8 mouse cellular contexts compared by ENCODE assay signal in the genomic region with DNA sequence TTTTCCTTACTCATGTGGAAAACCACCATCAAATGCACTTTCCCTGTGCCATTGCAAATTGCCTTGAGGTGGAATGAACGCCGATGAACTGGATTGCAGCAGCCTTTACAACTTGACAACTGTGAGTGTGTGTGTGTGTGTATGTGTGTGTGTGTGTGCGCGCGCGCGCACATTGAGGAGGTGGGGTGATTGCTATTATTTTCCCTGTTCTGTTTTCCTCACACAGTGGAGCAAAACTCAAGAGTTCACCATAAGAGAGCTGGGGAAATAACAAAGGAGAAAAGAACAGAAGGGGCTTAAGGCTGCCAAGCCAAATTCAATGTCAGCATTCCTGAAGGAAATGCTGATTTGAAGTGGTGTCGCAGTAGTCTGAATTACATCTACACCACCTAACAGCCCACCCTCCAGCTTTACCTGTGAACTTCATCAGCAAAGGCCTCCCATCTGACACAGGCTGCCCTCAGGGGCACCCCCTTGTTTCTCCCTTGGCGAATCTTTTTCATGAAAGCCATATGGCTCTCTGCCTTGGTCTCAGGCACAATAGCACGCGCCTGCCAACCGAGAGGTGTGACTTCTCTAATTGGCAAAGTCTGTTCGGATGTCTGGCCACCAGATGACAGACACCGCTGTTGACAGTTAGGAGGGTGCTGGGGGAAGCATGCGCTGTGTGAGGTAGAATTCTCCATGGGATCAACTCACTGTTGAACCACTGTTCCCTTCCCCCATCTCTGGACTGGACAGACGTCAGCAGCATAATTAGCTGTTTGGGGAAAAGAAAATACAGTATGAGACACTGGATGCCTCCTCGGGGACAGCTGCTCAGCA. TPM values are rescaled to one million over a fixed set of nuclear protein-coding genes. Genes with fewer than 3 reads are reported as not detected.
DNase-seq lines count a peak whose midpoint lies in the region; ATAC-seq and TF ChIP-seq lines count a peak whose summit lies in the region.

No protein-coding gene starts in this region.

- in situ Hi-C loops in CH12.LX (cut with MboI; ENCODE audit: low pct_ligation_motif_present, low pct_unique_long_range_greater_than_20kb, low sequenced_read_pairs) = no loop called here

- H3K36me3 ChIP-seq in CH12.LX (replicated peaks in 1 of 2; ENCODE audit: control insufficient read depth in 1 of 2, insufficient read depth in 1 of 2, low read length in 1 of 2) = no peaks in the 10 kb centered on the region
- no peaks in the 10 kb centered on the region for H3K36me3 ChIP-seq in hindbrain, postnatal 0 days (ENCODE audit: insufficient read depth, low read length)
- no peaks in the 10 kb centered on the region for H3K36me3 ChIP-seq in midbrain, embryonic 15.5 days (replicated peaks)

- no peak for TF ChIP-seq EP300 in CH12.LX (IDR thresholded peaks at IDR 0.05; ENCODE audit: low read length)

- peak overlapping the region; percentile 58 for H3K4me2 ChIP-seq in CH12.LX (ENCODE audit: insufficient read depth, low read depth, poor library complexity, severe bottlenecking)
- H3K4me2 ChIP-seq in hindbrain, postnatal 0 days (ENCODE audit: low read depth, low read length) = peak overlapping the region; percentile 29; the same call in 1 of the 2 replicates
- H3K4me2 ChIP-seq in midbrain, embryonic 15.5 days = peak overlapping the region; percentile 15; the same call in 1 of the 2 replicates

- peak; percentile 21 for ATAC-seq in granulocyte monocyte progenitor cell, adult 5-6 weeks (replicated peaks; ENCODE audit: poor library complexity, severe bottlenecking)
- peak; percentile 83 for ATAC-seq in hindbrain, postnatal 0 days
- ATAC-seq in midbrain, embryonic 15.5 days (replicated peaks) = peak; percentile 83

- 45% methylated on average over 17 of the region's 17 CpGs for WGBS in hindbrain, postnatal 0 days
- WGBS in midbrain, embryonic 15.5 days = 52% methylated on average over 17 of the region's 17 CpGs

- no peak for TF ChIP-seq POLR2A in CH12.LX (IDR thresholded peaks at IDR 0.05; ENCODE audit: low read depth, low read length)

- H3K4me3 ChIP-seq in CH12.LX (replicated peaks in 1 of 3; ENCODE audit: low read depth in 2 of 3, low read length in 2 of 3, poor library complexity in 1 of 3) = peak overlapping the region in 1 of 3 experiments; percentile 2
- H3K4me3 ChIP-seq in hindbrain, postnatal 0 days (ENCODE audit: low read length) = no peak overlapping the region
- H3K4me3 ChIP-seq in midbrain, embryonic 15.5 days = no peak overlapping the region

- dilution Hi-C loops in CH12.LX (cut with MboI; ENCODE audit: extremely low pct_ligation_motif_present, extremely low pct_unique_long_range_greater_than_20kb, low sequenced_read_pairs) = no loop called here

- H3K9ac ChIP-seq in CH12.LX (ENCODE audit: insufficient read depth, low read depth) = no peak overlapping the region
- no peak overlapping the region for H3K9ac ChIP-seq in hindbrain, postnatal 0 days (replicated peaks; ENCODE audit: low read length)
- H3K9ac ChIP-seq in midbrain, embryonic 15.5 days = no peak overlapping the region

- DNase-seq in CH12.LX (ENCODE audit: extremely low read depth) = no peak
- peak; percentile 55 for DNase-seq in cerebellum, adult 9-10 months
- peak; percentile 73 for DNase-seq in hindbrain, postnatal 0 days (ENCODE audit: low spot score)
- DNase-seq in thymus, postnatal 0 days (ENCODE audit: low spot score) = no peak
- DNase-seq in adipocyte (ENCODE audit: low spot score) = no peak
- DNase-seq in adrenal gland, adult 8-10 months = no peak

- TF ChIP-seq CTCF in CH12.LX (conservative IDR thresholded peaks at IDR 0.05 in 1 of 2, IDR thresholded peaks at IDR 0.05 in 1 of 2; ENCODE audit: low read depth in 2 of 2, low read length in 2 of 2) = no peak
- no peak for TF ChIP-seq CTCF in hindbrain, postnatal 0 days (IDR thresholded peaks at IDR 0.05; ENCODE audit: low read depth)

- H3K27ac ChIP-seq in CH12.LX (ENCODE audit: insufficient read depth, low read depth) = no peak overlapping the region
- H3K27ac ChIP-seq in hindbrain, postnatal 0 days = no peak overlapping the region
- H3K27ac ChIP-seq in midbrain, embryonic 15.5 days = 0 out of 2 replicates have a peak overlapping the region, but pooled peaks have one; percentile 16

- peaks cover 12 to 41% of the 10 kb centered on the region in 2 experiments for H3K4me1 ChIP-seq in CH12.LX (ENCODE audit: control insufficient read depth in 1 of 2, insufficient read depth in 2 of 2)
- no peaks in the 10 kb centered on the region; the same call in 1 of the 2 replicates for H3K4me1 ChIP-seq in hindbrain, postnatal 0 days (ENCODE audit: insufficient read depth, low read length)
- H3K4me1 ChIP-seq in midbrain, embryonic 15.5 days = peaks cover 11% of the 10 kb centered on the region

- no peaks in the 10 kb centered on the region for H3K79me2 ChIP-seq in CH12.LX (replicated peaks; ENCODE audit: control insufficient read depth, extremely low read depth, insufficient read depth, poor library complexity, severe bottlenecking)

- H3K27me3 ChIP-seq in CH12.LX (replicated peaks) = no peaks in the 10 kb centered on the region
- no peaks in the 10 kb centered on the region for H3K27me3 ChIP-seq in hindbrain, postnatal 0 days (ENCODE audit: insufficient read depth, low read length)
- H3K27me3 ChIP-seq in midbrain, embryonic 15.5 days (replicated peaks) = no peaks in the 10 kb centered on the region

- no peak for TF ChIP-seq RAD21 in CH12.LX (IDR thresholded peaks at IDR 0.05; ENCODE audit: low read depth, low read length)

- no peaks in the 10 kb centered on the region for H3K9me3 ChIP-seq in CH12.LX (replicated peaks; ENCODE audit: low read length)
- H3K9me3 ChIP-seq in hindbrain, postnatal 0 days (ENCODE audit: low read length) = no peaks in the 10 kb centered on the region
- H3K9me3 ChIP-seq in midbrain, embryonic 15.5 days = no peaks in the 10 kb centered on the region

TF ChIP-seq in CH12.LX, 34 proteins besides CTCF, POLR2A, EP300 and RAD21:
- TF ChIP-seq MEF2A (IDR thresholded peaks at IDR 0.05; ENCODE audit: borderline replicate concordance, low read depth, low read length) (peak; percentile 30; the same call in 1 of the 2 replicates), MAFK (IDR thresholded peaks at IDR 0.05; ENCODE audit: insufficient replicate concordance, low read length) (no peak), NRF1 (IDR thresholded peaks at IDR 0.05; ENCODE audit: low read depth, low read length) (peak; percentile 46), ETS1 (conservative IDR thresholded peaks at IDR 0.05; ENCODE audit: low read depth, low read length) (no peak), JUN (IDR thresholded peaks at IDR 0.05; ENCODE audit: insufficient read depth, low read depth, low read length) (no peak), BHLHE40 (IDR thresholded peaks at IDR 0.05; ENCODE audit: low read depth, low read length) (peak; percentile 50)

RNA-seq across cellular contexts. Expression of a gene that starts 47.6 kb away (rescaled TPM):
- total RNA-seq in CH12.LX (2012; rRNA removed) = 9.5 and 14.9 TPM in 2 replicates
- total RNA-seq in CH12.LX (2014; rRNA removed) = 17.4 and 19.9 TPM in 2 replicates
- 42.4 and 43.9 TPM in 2 replicates for polyA plus RNA-seq in CH12.LX (2012; ENCODE audit: insufficient read length, low read depth)
- 5.3 and 8.8 TPM in 2 replicates for total RNA-seq in granulocyte monocyte progenitor cell, adult 5-6 weeks (2014; fragmentation: Nextera tagmentation)
- 5.6 and 6.6 TPM in 2 replicates for total RNA-seq in granulocyte monocyte progenitor cell, adult 5-6 weeks (2017)
- total RNA-seq in hindbrain, postnatal 0 days (2014; rRNA removed) = 120 and 121 TPM in 2 replicates
- 94.9 and 95.2 TPM in 2 replicates for polyA plus RNA-seq in hindbrain, postnatal 0 days (2015; fragmentation: Nextera tagmentation; extraction: Ambion mirVana)
- polyA plus RNA-seq in midbrain, embryonic 15.5 days (2015; fragmentation: Nextera tagmentation; extraction: Ambion mirVana) = 70.3 and 71.0 TPM in 2 replicates
- polyA plus RNA-seq in thymus, postnatal 0 days (2015; fragmentation: Nextera tagmentation; extraction: Ambion mirVana) = 35.1 and 36.3 TPM in 2 replicates
- total RNA-seq in adrenal gland, adult 8-10 months (2022) = 10 to 100 TPM; 42.7 to 61.7 (median 54.9) TPM

Comparison
In these comparisons a context has a peak if more than half of its experiments do, and no peak if none do; other contexts are left out.
1. DNase-seq: peak in cerebellum, adult 9-10 months (single experiment) and hindbrain, postnatal 0 days (single experiment); none in CH12.LX (single experiment), thymus, postnatal 0 days (single experiment), adipocyte (single experiment) and adrenal gland, adult 8-10 months (single experiment).
2. ATAC-seq: peak in every context shown above with its lines; median percentile 83 in hindbrain, postnatal 0 days; 83 in midbrain, embryonic 15.5 days; 21 in granulocyte monocyte progenitor cell, adult 5-6 weeks.
3. Peak in every context shown above with its lines, with median percentiles within 50 percentile points of each other: H3K4me2 ChIP-seq.